Mouse (Mus musculus): Measurements from ENCODE around the gene Asb15.

DNA sequence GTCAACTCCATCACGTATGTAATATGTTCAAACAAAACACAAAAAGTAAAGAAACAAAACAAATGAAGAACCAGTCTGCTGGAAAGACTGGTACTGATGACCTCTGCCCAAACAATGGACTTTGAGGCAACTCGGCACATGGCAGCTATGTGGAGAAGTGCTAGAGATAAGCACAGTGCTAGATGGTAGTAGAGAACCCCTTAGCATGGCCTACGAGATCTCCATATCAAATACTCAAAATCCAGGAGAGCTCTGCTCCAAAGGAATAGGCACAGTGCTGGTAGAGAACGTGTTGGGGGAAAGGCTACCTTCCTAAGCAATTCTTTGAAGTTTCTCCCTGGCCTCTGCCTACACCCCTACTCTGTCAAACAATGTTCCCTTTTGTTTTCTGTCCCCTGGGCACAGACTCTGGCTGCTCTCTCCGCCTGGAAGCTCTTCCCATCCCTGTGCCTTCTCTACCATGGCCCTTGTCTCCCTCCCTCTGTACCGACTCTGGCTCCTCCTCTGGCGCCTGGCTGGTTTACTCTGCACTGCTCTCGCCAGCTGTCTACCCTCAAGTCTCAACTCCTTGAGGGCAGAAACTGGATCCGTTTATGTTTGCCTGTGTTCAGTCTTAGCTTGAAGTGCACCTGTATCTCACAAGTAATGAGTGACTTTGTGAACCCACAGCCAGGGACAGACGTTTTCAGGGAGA is 63.7 kb downstream of the Asb15 start:
- TF ChIP-seq CTCF (IDR thresholded peaks at IDR 0.05; ENCODE audit: insufficient read depth, low read depth, low read length) (no peak), POLR2A (IDR thresholded peaks at IDR 0.05; ENCODE audit: insufficient read depth, low read depth, low read length) (no peak)
